Mouse (Mus musculus) G1E (cell line): ENCODE measurements at regions not wholly inside any gene's neighbourhood (a gene's known extent, or its start where the extent isn't known, plus 50 kb on each side); places are given as distances from the start of the nearest gene placed in this dataset.

ENCODE experiments used
- CTCF ChIP-seq: IDR thresholded peaks from 2 replicates; pipeline ENCODE4 v1.5.1; 2012; ENCODE audit warnings: low read depth, low read length, inconsistent platforms, mixed read lengths
- GATA1 ChIP-seq: IDR thresholded peaks from 2 replicates; pipeline ENCODE4 v1.6.1; 2012; ENCODE audit warnings: borderline replicate concordance, low read length, inconsistent platforms, mixed read lengths
- POLR2AphosphoS5 ChIP-seq: IDR thresholded peaks from 2 replicates; pipeline ENCODE4 v1.6.1; 2012; ENCODE audit warnings: low read depth, low read length, inconsistent platforms; ENCODE audit not compliant: insufficient replicate concordance
- TAL1 ChIP-seq: conservative IDR thresholded peaks from 2 replicates; pipeline ENCODE4 v1.6.1; 2012; ENCODE audit warnings: low read depth, low read length, inconsistent platforms, mixed read lengths

GRCm38 (mm10) chr16:49968291-49968870, 168.0 kb downstream of the Cd47 start:
- TF ChIP-seq CTCF (no peak), POLR2AphosphoS5 (no peak), GATA1 (no peak), TAL1 (no peak)
